Mouse (Mus musculus) c-Kit-positive CD71-positive TER-119-negative erythroid progenitor cells, embryonic 14.5 days (primary cell): ENCODE measurements around the gene Cacna1c.

Source experiments
- DNase-seq: peaks from one replicate; pipeline ENCODE4 v3.0.0-alpha.2; 2013; ENCODE audit warnings: low read depth

Cacna1c gene

DNA sequence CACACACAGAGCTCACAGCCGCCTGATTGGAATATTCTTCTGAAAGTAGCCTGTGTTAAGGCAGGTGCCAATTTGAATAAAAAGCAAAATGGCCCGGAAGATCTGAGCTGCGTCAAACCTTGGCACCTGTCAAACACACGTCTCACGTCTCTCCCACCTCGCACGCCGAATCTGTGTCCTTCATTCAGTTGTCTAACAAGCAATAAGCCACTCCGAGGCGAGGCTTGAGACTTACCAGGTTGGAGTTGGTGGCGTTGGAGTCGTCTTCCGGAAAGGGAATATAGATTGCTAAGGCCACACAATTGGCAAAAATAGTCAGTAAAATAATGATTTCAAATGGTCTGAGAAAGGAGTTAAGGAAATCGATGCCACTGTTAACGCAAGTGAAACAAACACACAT lies 143.9 kb downstream of the Cacna1c start:
- DNase-seq = no peak

- DNase-seq = no peak
These were observed 144.5 kb downstream of the Cacna1c start for GRCm38 (mm10) chr6:119051721-119052120.

DNA sequence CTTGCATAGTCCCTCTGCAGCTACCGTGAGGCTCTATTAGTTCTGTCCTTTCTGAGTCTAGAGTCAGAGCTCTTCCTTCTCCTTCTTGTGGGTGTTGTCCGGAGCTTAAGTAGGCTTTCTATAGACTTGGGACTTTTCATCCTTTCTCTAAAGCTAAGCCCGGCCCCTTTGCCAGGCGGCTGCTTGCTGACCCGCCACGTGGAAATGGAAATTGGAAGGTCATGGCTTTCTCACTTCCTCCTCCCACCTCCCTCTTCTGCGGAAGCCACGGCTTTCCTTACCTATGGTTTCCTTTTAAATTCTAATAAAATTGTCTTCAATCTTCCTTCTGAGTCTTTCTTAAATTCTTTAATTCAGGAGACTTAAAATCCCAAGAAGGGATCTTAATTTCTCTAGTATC lies 148.9 kb downstream of the Cacna1c start:
- no peak for DNase-seq

- DNase-seq = no peak
These were observed 150.7 kb downstream of the Cacna1c start for GRCm38 (mm10) chr6:119045498-119045897.

DNA sequence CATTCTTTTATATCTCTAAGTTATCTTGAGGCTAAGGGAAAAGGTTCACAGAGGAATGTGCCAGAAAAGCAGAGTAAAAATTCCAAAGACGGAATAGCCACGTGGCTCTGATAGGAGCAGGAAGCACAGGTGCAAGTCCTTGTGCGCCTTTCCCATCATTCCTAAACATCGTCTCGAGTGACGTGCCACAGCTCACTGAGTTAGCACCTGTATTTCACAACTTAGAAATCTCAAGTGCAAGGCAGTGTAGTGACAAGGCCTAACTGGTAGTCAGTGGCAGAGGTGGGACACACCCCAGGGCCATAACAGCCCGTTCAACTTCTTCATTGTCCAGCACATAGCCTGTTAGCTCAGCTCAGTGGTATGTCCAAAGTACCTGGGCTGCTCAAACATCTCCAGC lies 152.1 kb downstream of the Cacna1c start:
- no peak for DNase-seq

- no peak for DNase-seq
These were observed 153.4 kb downstream of the Cacna1c start for GRCm38 (mm10) chr6:119042803-119043202.

DNA sequence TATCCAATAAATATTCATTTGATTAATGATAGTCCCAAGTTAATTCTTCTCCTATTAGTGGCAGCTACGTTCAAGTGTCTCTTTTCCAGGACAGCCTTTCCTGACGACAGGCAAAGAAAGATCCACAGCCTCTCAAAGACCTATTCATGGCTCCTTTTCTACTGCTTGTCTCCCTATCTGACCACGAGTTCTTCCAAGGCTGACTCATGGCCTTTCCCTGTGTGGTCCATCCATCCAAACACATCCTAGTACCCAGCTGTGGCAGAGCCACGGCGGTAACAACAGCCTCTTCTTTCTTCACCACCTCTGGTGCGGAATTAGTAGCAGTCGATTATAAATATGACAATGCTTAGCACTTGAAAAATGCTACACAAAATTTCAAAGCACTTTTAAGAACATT lies 155.3 kb downstream of the Cacna1c start:
- no peak for DNase-seq

- no peak for DNase-seq
These were observed 156.4 kb downstream of the Cacna1c start for GRCm38 (mm10) chr6:119039815-119040214.

GRCm38 (mm10) chr6:119039293-119039692 lies 156.9 kb downstream of the Cacna1c start:
- no peak for DNase-seq

- no peak for DNase-seq
These were observed 158.4 kb downstream of the Cacna1c start for GRCm38 (mm10) chr6:119037815-119038214.

DNA sequence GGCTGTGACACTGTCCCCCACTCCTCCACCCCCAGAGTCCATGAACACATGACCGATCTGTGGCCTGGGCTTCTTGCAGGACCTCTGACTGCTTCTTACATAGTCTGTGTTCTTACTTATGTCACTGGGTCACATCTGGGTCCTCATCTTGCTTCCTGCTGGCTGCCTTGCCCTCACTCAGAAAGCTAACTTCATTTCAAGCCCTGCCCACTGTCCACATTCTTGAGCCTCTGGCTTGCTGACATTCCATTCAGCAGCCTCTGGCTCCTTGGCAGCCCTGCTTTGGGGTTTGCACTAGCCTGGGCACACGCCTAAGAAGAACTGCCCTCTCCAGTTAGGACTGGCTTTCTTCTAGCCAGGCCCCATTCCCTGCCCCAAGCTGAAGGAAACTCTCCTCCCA lies 159.2 kb downstream of the Cacna1c start:
- DNase-seq = no peak

DNA sequence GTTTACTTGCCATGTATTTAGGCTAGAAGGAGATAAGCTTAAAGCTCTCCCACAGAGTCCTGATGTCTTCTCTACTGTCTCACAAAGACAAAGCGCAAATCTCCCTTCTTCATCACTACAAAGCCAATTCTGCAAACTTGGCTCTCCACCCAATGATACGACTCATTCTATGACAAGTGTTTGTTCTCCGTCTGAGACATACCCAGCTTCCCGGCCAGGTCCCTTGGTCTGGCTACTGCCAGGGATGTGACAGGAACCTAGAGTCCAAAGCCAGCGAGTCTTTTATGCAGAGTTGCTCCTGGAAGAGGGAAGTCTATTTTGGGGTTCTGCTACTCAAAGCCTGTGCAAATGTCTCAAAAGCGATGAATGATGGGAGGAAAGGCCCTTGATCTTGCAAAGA lies 160.9 kb downstream of the Cacna1c start:
- no peak for DNase-seq

DNA sequence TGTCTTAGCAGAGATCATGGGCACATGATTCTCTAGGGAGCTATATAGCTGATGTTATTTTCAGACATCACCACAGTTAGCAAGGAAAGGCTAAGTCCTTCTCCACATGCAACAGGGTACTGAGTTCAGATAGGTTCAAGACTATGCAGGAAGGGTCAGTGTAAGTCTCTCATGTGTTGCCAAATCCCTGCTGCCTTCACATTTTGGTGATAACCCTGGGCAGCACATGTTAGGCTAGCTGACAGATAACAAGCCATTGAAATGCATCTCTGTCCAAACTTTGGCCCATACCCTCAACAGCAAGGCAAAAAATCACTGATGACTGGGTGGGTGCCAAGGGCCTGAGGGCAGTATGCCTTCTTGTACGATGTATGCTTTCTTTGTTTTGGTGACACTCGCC lies 161.3 kb downstream of the Cacna1c start:
- DNase-seq = no peak

- DNase-seq = no peak
These were observed 168.3 kb downstream of the Cacna1c start for GRCm38 (mm10) chr6:119027880-119028279.

DNA sequence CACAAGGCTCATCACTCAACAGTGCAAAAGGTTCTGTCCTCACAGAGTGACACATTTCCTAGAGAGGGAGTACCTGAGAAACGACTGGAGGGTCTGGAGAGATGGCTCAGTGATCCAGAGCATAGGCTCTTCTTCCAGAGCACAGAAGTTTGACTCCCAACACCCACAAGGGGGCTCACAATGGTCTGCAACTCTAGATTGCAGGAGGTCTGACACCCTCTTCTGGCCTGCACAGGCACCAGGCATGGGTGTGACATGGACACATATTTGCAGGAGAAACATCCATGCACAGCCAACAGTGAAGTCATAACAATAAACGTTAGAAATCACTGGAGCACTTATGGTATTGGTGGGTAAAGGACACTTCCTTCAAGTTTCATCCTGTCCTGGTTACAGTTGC lies 173.4 kb downstream of the Cacna1c start:
- DNase-seq = no peak

DNA sequence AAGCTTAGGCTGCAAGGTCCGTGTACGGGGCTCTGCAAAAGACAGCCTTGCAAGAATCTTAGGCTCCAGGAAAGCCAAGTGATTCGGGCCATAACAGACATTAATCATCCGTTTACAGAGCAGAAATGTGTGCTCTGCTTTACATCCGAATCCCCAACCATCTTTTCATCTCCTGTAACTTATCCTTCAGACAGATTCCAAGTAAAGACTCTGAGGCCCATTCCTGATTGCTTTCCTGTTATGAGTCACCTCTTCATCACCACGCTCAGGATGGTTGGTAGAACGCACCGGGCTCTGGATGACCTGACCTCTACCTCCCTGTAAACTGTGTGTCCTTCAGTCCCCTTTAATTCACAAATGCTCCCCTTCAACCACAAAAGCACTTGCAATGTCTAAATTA lies 175.0 kb downstream of the Cacna1c start:
- no peak for DNase-seq

DNA sequence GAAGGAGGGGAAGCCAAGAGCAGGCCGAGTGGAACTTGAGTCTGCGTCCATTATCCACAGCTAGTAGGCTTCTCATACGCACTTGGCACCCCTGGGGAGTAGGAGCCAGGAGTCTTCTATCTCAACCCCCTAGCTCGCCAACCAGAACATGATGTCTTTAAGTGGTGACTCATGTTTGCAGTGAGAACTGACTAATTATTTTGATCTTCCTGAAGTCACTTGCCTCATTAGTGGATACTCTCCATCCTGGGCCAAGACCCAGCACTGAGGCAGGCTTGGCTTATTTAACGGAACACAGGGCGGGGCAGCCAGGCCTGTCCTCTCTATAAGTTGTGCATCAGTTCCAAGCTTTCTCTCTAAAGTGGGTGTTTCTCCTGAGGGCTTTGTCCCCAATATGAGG lies 177.3 kb downstream of the Cacna1c start:
- no peak for DNase-seq

DNA sequence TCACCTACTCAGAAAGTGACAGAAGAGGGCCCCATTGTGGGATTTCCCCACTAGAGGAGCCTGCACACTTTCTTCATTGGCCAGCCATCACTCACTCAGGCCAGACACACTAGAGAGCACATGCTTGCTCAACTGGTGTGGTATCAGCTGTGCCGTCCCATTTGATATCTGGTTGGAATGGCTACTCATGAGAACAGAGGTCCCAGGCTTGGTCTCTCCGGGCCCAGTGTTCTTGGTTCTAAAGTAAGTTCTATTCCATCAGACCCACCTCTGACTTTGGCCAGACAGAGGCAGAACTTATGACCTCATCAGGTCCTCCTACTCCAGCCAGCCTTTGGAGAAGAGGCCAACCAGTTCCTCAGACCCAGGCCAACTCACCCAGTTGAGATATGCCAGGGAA lies 178.0 kb downstream of the Cacna1c start:
- DNase-seq = no peak

DNA sequence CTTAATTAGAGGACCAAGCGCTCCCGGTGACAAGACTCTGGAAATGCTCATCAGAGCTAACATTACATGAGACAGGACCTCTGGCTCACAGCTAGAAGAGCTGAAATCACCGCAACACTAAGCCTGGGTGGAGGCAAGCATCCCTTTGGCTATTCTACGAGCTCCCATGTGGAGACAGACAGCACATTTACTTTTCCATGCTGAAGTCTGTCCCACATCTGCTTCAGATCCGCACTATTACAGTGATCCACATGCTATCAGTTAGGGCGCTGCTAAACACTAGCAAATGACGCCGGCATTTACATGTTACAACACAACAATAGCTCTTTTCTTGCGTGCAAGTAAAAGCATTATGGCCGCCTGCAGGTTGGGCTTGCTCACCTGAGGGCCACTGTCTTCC lies 178.7 kb downstream of the Cacna1c start:
- DNase-seq = no peak

DNA sequence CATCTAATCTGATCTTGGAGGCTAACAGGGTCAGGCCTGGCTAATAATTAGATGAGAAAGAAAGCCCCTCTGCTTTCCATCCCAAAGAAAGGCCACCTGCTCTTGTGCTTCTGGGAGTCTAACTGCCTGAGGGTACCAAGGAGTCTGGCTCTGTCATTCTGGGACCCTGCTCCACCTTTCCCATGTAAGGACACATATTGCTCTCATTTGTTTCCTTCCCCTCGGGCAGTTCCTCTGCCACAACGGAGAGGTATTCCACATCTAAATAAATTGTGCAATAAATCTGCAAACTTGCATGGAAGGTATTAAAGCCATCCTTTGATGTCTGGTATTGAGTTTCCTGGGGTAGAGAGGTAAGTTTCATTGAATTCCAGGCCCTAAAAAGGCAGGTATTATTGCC lies 180.9 kb downstream of the Cacna1c start:
- no peak for DNase-seq

GRCm38 (mm10) chr6:119013168-119014098 lies 182.8 kb downstream of the Cacna1c start:
- peak; percentile 51 for DNase-seq

GRCm38 (mm10) chr6:119010875-119011274 lies 185.3 kb downstream of the Cacna1c start:
- DNase-seq = no peak

- no peak for DNase-seq
These were observed 186.7 kb downstream of the Cacna1c start for GRCm38 (mm10) chr6:119009526-119009925.

DNA sequence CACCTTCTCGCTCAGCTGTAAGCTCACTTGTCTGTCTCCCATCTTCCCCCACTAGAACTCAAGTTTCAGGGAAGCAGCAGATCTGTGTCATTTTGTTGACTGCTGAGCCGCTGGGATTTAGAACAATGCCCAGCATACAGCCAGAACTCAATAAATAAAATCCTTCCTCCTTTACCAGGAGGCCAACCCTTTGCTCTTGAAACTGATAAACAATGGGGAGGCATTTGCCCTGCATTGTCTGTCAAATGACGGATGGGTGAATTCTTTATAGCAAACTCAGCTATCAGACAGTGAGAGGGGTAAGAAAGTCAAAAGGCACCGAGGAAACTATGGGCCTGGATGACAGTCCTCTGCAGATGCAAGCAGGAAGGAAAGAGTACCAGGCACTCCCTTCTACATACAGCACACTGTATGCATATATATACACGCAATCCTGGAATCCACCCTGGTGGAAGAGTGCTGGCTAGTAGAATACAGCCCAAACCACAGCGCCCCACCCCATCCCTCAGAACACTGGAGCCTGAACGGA lies 187.5 kb downstream of the Cacna1c start:
- DNase-seq = no peak
